Mouse (Mus musculus): ENCODE measurements around the gene Hist2h3c1. TPM values are rescaled to one million over a fixed set of nuclear protein-coding genes. Genes with fewer than 3 reads are reported as not detected.
A peak's percentile ranks its signal among the peaks of the same experiment; 100 is the strongest.
"Not testable (repeated sequence)": the region's sequence is repeated elsewhere in the genome, so short reads cannot be mapped to it uniquely, and the experiment has no call there.

The Hist2h3c1 gene
- total RNA-seq, 2 experiments from 2014 or later = 0.98 to 1.6 TPM

DNA sequence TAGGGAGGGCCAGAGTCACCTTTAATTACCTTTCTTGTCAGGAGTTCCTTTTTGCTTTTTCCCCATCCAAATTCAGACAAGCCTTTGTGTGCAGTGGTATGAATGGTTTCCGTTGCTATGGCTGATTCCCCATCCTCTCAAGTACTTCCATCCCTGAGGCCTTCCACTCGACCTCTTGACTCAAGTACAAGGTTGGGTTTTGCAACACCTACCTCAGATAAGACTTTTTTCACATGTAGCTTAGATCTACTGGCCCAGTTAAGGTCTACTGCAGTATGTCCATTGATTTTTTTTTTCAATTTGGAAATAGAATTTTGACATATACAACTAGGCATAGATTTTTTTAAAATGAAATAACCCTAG is 14.7 kb upstream of the Hist2h3c1 start:
- DNase-seq (ENCODE audit: low spot score in 2 of 2) = no peak

DNA sequence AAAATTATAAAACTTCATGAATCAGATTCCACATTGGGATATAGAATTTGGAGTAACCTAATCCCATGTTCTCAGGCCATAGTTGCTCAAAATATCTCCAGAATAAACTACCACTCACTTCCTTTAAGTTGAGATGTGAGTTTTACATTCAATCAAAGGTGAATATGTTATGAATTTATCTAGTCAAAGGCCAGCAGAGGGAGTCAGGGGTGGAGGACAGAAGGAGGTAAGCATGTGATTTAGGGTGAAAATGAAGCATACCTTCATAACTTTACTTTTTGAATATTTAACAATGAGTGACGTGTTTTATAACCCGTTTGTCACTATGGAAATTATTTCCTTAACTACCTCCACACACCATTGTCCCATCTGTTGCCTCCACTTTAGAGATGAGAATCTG is 11.6 kb upstream of the Hist2h3c1 start:
- no peak for DNase-seq (ENCODE audit: low spot score in 2 of 2)

- no peak for DNase-seq (ENCODE audit: low spot score in 2 of 2)
These were observed 10.6 kb upstream of the Hist2h3c1 start for GRCm38 (mm10) chr3:96235836-96236235.

GRCm38 (mm10) chr3:96236834-96237334 is 9.6 kb upstream of the Hist2h3c1 start:
- no peak for DNase-seq (ENCODE audit: low spot score in 2 of 2)

GRCm38 (mm10) chr3:96237335-96237903 is 9.1 kb upstream of the Hist2h3c1 start:
- no peak for DNase-seq (ENCODE audit: low spot score in 2 of 2)

- no peak for DNase-seq (ENCODE audit: low spot score in 2 of 2)
These were observed 8.5 kb upstream of the Hist2h3c1 start for GRCm38 (mm10) chr3:96237904-96238511.

- DNase-seq (ENCODE audit: low spot score in 2 of 2) = not testable (repeated sequence)
These were observed 7.3 kb upstream of the Hist2h3c1 start, which contains the start of gene Hist2h3c2 for GRCm38 (mm10) chr3:96238954-96239793. Gene Hist2h3c2, minus strand, starts transcription at chr3:96239127.

DNA sequence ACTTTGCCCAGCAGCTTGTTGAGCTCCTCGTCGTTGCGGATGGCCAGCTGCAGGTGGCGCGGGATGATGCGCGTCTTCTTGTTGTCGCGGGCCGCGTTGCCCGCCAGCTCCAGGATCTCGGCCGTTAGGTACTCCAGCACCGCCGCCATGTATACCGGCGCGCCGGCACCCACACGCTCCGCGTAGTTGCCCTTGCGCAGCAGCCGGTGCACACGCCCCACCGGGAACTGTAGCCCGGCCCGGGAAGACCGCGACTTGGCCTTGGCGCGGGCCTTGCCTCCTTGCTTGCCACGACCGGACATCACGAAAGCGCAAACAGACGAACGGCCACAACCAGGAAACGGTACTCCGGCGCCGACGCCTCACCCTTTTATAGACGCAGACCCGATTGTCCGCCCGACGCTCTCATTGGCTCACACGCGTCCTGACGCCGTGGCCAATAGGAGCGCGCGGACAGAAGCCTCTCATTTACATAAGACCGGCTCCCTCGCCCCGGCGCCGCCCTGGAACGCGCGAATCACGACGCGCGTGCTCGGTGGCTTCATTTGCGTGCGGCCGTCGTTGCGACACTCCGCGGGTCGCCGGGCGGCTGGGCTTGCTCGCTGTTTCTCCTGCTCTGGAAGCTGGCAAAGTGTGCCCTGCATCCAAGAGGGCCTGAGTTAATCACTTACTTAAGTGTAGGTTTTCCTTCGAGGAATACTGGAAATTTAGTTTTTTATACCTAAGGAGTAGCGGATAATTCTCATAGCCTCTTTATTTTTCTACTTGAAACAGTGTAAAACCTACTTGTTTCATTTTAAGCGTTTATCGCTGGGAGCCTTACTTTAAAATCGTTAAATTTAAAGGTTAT is 6.3 kb upstream of the Hist2h3c1 start, which contains the start of gene Hist2h2aa2:
Gene Hist2h2aa2, minus strand, starts transcription at position 328 of the 850 bp plus-strand sequence.
- DNase-seq (ENCODE audit: low spot score in 2 of 2) = peak; percentile 80 to 90

DNA sequence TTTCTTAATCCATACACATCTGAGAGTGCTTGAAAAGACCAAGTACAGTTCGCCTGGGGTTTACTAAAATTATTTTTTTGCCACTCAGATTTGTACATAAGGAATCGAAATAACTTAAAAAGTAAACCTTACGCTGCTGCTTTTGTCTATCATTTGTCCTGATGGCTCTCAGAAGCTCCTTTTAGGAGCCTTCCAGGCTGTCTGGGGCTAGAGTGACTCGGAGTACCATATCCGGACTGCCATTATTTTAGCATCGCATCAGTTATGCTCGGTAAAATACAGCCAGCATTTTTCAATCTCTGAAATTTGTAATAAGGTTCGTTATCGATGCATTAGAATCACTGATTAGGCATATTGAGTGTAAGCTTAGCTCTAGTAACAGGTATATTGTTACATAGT is 5.7 kb upstream of the Hist2h3c1 start:
- DNase-seq (ENCODE audit: low spot score in 2 of 2) = no peak

DNA sequence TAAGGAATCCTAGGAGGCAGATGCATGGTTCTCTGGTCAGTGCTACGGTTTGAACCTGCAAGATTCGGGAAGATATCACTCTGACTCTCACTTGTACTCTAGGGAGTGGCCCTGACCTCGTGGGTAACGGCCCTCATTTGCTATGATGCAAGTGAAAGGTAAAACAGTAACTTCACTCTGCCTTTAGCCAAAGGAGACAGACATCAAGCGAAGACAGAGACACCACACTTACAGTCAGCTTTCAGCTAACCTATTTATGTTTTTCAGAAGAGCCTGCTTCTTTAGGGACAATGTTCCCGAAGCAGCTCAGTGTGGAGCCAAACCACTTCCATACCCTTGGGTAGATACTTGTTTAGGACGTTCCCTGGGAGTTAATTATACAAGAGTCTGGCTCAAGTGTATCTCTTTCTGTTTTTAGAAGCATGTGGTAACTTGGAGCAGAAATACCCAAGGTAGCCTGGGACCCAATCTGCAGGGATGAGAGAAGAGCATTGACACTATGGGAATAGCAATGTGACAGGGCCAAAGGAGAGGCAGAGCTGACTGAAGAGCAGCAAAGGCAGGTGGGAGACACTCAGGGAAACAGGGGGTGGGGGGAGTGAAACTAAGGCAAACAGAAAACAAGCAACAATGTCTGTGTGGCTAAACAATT is 2.4 kb upstream of the Hist2h3c1 start:
- DNase-seq (ENCODE audit: low spot score in 2 of 2) = no peak

- DNase-seq (ENCODE audit: low spot score in 2 of 2) = peak; percentile 53 to 67
These were observed 1.2 kb upstream of the Hist2h3c1 start, which contains the start of gene Hist2h2aa1 for GRCm38 (mm10) chr3:96245003-96245886. Gene Hist2h2aa1, plus strand, starts transcription at chr3:96245497.

DNA sequence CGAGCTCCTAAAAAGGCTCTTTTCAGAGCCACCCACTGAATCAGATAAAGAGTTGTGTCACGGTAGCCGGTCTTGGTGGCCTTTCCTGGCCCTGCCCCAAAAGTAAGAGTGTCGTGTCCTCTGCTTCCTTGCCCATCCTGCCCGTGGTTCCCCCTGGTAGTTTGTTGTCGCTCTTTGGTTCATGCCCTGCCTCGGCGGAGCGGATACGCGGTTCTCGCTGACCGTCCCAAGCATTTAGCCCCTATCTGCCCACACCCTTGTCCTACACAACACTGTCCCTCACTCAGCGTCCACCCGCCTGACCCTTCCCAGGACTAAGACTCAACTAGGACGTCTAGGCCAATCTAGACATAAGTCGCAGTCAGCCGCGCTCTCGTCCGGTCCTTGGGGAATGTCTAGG is 467 bp upstream of the Hist2h3c1 start:
- DNase-seq (ENCODE audit: low spot score in 2 of 2) = not testable (repeated sequence)

GRCm38 (mm10) chr3:96247356-96248140 is 1.1 kb downstream of the Hist2h3c1 start:
- no peak for DNase-seq (ENCODE audit: low spot score in 2 of 2)

DNA sequence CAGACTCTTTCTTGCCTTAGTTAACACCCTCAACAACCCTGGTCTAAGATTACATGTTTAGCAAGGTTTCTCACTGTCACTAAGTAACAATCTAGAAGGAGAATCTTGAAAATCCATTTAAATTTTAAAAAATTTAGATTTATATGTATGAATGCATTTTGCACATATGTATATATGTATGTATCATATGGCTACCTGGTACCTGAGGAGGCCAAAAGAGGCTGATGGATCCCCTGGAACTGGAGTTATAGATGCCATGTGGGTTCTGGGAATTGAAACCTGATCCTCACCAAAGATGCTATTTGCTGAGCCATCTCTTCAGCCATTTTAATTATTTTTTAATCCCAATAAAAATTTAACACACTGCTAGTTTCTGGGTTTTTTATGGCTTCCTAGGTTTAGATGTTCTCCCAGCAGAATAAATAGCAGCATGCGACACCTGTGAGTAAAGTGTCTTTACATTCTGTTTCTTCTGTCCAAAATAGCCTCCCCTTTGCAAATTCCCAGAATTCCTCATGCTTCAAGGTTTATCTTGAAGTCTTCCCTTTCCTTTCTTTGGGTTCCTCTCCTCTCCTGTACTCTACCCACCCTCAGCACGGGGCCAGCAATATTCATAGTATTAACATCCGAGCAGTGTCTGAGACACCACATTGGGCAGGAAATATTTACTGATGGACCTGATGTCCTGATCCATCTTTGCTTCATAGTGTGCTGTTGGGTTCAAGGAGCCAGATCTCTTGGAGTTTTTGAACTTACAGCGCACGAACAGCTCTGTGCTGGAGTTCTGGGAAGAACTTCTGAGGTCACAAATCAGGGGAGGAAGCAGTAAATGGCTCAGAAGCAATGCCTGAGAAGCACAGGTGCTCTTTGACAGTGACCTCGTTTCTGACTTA is 1.9 kb downstream of the Hist2h3c1 start:
- no peak for DNase-seq (ENCODE audit: low spot score in 2 of 2)

GRCm38 (mm10) chr3:96249034-96249345 is 2.5 kb downstream of the Hist2h3c1 start:
- no peak for DNase-seq (ENCODE audit: low spot score in 2 of 2)

DNA sequence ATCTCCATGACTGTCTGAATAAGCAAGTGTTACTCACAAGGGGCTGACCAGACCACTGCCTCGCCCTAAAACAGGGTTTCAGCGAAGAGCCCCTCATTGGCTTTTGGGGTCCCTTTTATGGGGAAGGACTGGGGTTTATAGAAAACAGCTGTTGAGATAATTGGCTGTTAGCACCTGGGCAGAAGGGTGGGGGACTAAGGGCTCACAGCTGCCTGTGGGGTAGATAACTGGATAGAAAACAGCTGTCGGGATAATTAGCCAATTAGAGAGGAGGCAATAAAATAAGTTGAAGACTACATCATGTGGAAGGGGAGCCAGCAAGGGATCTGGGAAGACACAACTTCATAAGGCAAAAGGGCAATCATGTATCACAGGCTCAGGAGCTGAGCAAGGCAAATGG is 4.4 kb downstream of the Hist2h3c1 start:
- no peak for DNase-seq (ENCODE audit: low spot score in 2 of 2)

GRCm38 (mm10) chr3:96251787-96252186 is 5.3 kb downstream of the Hist2h3c1 start:
- no peak for DNase-seq (ENCODE audit: low spot score in 2 of 2)

All from adrenal gland, postnatal 4 days (tissue).